Mouse (Mus musculus) brain, embryonic 14.5 days (tissue): ENCODE data around the gene Jazf1. TPM values are rescaled to one million over a fixed set of nuclear protein-coding genes. Genes with fewer than 3 reads are reported as not detected.

Experiments used
- DNase-seq: peaks from one replicate; pipeline ENCODE4 v3.0.0-alpha.2; 2011; ENCODE audit warnings: low read depth
- CTCF ChIP-seq: fragments of 200-500 bp; IDR thresholded peaks from 2 replicates; pipeline ENCODE4 v1.5.1; 2012; ENCODE audit warnings: inconsistent platforms, mild to moderate bottlenecking, moderate library complexity, borderline replicate concordance; ENCODE audit not compliant: insufficient read depth, insufficient read length; ENCODE audit errors: extremely low read depth
- POLR2A ChIP-seq: fragments of 200-500 bp; IDR thresholded peaks from 2 replicates; pipeline ENCODE4 v1.6.1; 2012; ENCODE audit warnings: mild to moderate bottlenecking, inconsistent platforms, borderline replicate concordance; ENCODE audit not compliant: poor library complexity, insufficient read depth, insufficient read length, severe bottlenecking; ENCODE audit errors: extremely low read depth
- polyA plus RNA-seq: library from polyadenylated mRNA; depleted of rRNA; stranded (reverse); fragments of >200 nt; gene quantifications from 2 replicates; pipeline ENCODE4 v1.2.3, GENCODE M21; 2012

The Jazf1 gene
- polyA plus RNA-seq, 1 experiment, result 26.8 TPM

GRCm38 (mm10) chr6:52951871-52952525, 116.4 kb downstream of the Jazf1 start:
- TF ChIP-seq POLR2A (no peak), CTCF (no peak)
- peak; percentile 59 for DNase-seq

- peak; percentile 46 for DNase-seq
- TF ChIP-seq CTCF, result no peak
- no peak for TF ChIP-seq POLR2A
Observed at GRCm38 (mm10) chr6:52950371-52950770, 118.1 kb downstream of the Jazf1 start.

GRCm38 (mm10) chr6:52942534-52942933, 125.9 kb downstream of the Jazf1 start:
- no peak for DNase-seq
- TF ChIP-seq POLR2A, result no peak
- TF ChIP-seq CTCF, result no peak

- TF ChIP-seq POLR2A, result no peak
- no peak for TF ChIP-seq CTCF
- DNase-seq, result no peak
Observed at GRCm38 (mm10) chr6:52942101-52942500, 126.3 kb downstream of the Jazf1 start.

- peak; percentile 37 for DNase-seq
Observed at GRCm38 (mm10) chr6:52937916-52938315, 130.5 kb downstream of the Jazf1 start.

GRCm38 (mm10) chr6:52936995-52937394, 131.4 kb downstream of the Jazf1 start:
- TF ChIP-seq POLR2A (no peak), CTCF (no peak)
- DNase-seq, result peak; percentile 83

More at GRCm38 (mm10) chr6:52937916-52938315, 130.5 kb downstream of the Jazf1 start:
- TF ChIP-seq POLR2A (no peak), CTCF (no peak)

- TF ChIP-seq CTCF (peak; percentile 18; the same call in 1 of the 2 replicates), POLR2A (no peak)
- DNase-seq, result no peak
Observed at GRCm38 (mm10) chr6:52934021-52934420, 134.4 kb downstream of the Jazf1 start.

- TF ChIP-seq CTCF (no peak), POLR2A (no peak)
- DNase-seq, result peak; percentile 74
Observed at GRCm38 (mm10) chr6:52932603-52933178, 135.7 kb downstream of the Jazf1 start.

GRCm38 (mm10) chr6:52929358-52929757, 139.1 kb downstream of the Jazf1 start:
- DNase-seq, result peak; percentile 45
- no peak for TF ChIP-seq CTCF
- TF ChIP-seq POLR2A, result no peak

GRCm38 (mm10) chr6:52926947-52927346, 141.5 kb downstream of the Jazf1 start:
- TF ChIP-seq CTCF, result peak; percentile 47; the same call in 1 of the 2 replicates
- TF ChIP-seq POLR2A, result no peak
- DNase-seq, result peak; percentile 30

GRCm38 (mm10) chr6:52925458-52926042, 142.9 kb downstream of the Jazf1 start:
- DNase-seq, result no peak
- TF ChIP-seq POLR2A (no peak), CTCF (no peak)
